ENCODE assay signal across 8 mouse cellular contexts in genomic region chr2:25255284-25255779, GRCm38 (mm10). TPM values are rescaled to one million over a fixed set of nuclear protein-coding genes. Genes with fewer than 3 reads are reported as not detected.
A peak's percentile ranks its signal among the peaks of the same experiment; 100 is the strongest.
DNase-seq lines count a peak whose midpoint lies in the region; ATAC-seq and TF ChIP-seq lines count a peak whose summit lies in the region.

TSS of gene Tmem203 (plus strand) at chr2:25255439.

- H3K27me3 ChIP-seq in cerebellum, adult 2 months (ENCODE audit: control insufficient read depth, insufficient read depth, low read length): no peaks in the 10 kb centered on the region
- H3K27me3 ChIP-seq in forebrain, postnatal 0 days (ENCODE audit: insufficient read depth, low read length): no peaks in the 10 kb centered on the region
- no peaks in the 10 kb centered on the region for H3K27me3 ChIP-seq in lung, postnatal 0 days (replicated peaks; ENCODE audit: insufficient read depth, low read length)

- TF ChIP-seq CTCF in cerebellum, adult 2 months (IDR thresholded peaks at IDR 0.05; ENCODE audit: borderline replicate concordance, insufficient read depth, low read depth, low read length): no peak
- TF ChIP-seq CTCF in forebrain, postnatal 0 days (IDR thresholded peaks at IDR 0.05; ENCODE audit: low read depth): no peak
- TF ChIP-seq CTCF in layer of hippocampus, adult 2 months (conservative IDR thresholded peaks at IDR 0.05): no peak
- TF ChIP-seq CTCF in lung, postnatal 0 days (IDR thresholded peaks at IDR 0.05): no peak

- peaks cover 16% of the 10 kb centered on the region; the same call in 1 of the 2 replicates for H3K36me3 ChIP-seq in forebrain, postnatal 0 days (ENCODE audit: insufficient read depth)
- peaks cover 4% of the 10 kb centered on the region for H3K36me3 ChIP-seq in lung, postnatal 0 days (ENCODE audit: insufficient read depth, low read length)

- DNase-seq in MN1 (ENCODE audit: low spot score): peak; percentile 87
- DNase-seq in cerebellum, adult 2 months: peak; percentile 87 to 91
- DNase-seq in forebrain, postnatal 0 days: peak; percentile 94
- DNase-seq in heart, postnatal 36 days: peak; percentile 90
- peak; percentile 86 to 87 for DNase-seq in layer of hippocampus, adult 2 months (ENCODE audit: low spot score in 2 of 2)
- peak; percentile 95 for DNase-seq in lung, postnatal 0 days (ENCODE audit: low spot score)
- DNase-seq in ovary, postnatal 10 days (ENCODE audit: low spot score): peak; percentile 70
- DNase-seq in thymus, postnatal 0 days (ENCODE audit: low spot score): peak; percentile 94

- peak within 1 kb of the TSS; percentile 98 for H3K4me2 ChIP-seq in forebrain, postnatal 0 days (ENCODE audit: low read depth)
- peak within 1 kb of the TSS; percentile 84 for H3K4me2 ChIP-seq in lung, postnatal 0 days (replicated peaks; ENCODE audit: low read depth, low read length)

- intact Hi-C loops in heart, postnatal 36 days (cut with DNase I): loop anchor here (1.0 to 2.0 kb wide), 4 partner anchors 17 to 77 kb away; partner anchors contain the start of genes Anapc2, Man1b1 and Ssna1

- WGBS in cerebellum, adult 2 months: under 1% methylated on average over 39 of the region's 39 CpGs
- 4% methylated on average over 39 of the region's 39 CpGs for WGBS in forebrain, postnatal 0 days
- WGBS in lung, postnatal 0 days: under 1% methylated on average over 39 of the region's 39 CpGs

- TF ChIP-seq POLR2A in cerebellum, adult 2 months (IDR thresholded peaks at IDR 0.05; ENCODE audit: borderline replicate concordance, insufficient read depth, low read length): peak; percentile 66; the same call in 1 of the 2 replicates

- H3K9ac ChIP-seq in forebrain, postnatal 0 days: peak within 1 kb of the TSS; percentile 92
- peak within 1 kb of the TSS; percentile 90 for H3K9ac ChIP-seq in lung, postnatal 0 days (replicated peaks; ENCODE audit: low read depth)

- peak; percentile 62 for TF ChIP-seq EP300 in lung, postnatal 0 days (IDR thresholded peaks at IDR 0.05)

- H3K9me3 ChIP-seq in forebrain, postnatal 0 days (ENCODE audit: low read length): no peaks in the 10 kb centered on the region
- H3K9me3 ChIP-seq in lung, postnatal 0 days (ENCODE audit: low read length): no peaks in the 10 kb centered on the region

- ATAC-seq in forebrain, postnatal 0 days: peak; percentile 95
- ATAC-seq in lung, postnatal 0 days: peak; percentile 95

- H3K4me1 ChIP-seq in cerebellum, adult 2 months (ENCODE audit: control insufficient read depth, insufficient read depth, low read length): no peaks in the 10 kb centered on the region; the same call in none of the 2 replicates
- peaks cover 10% of the 10 kb centered on the region; the same call in 1 of the 2 replicates for H3K4me1 ChIP-seq in forebrain, postnatal 0 days (ENCODE audit: insufficient read depth)
- peaks cover 11% of the 10 kb centered on the region for H3K4me1 ChIP-seq in lung, postnatal 0 days (ENCODE audit: insufficient read depth, low read depth, low read length)

- peak within 1 kb of the TSS; percentile 71 for H3K4me3 ChIP-seq in cerebellum, adult 2 months (replicated peaks; ENCODE audit: insufficient read depth, low read depth, low read length)
- H3K4me3 ChIP-seq in forebrain, postnatal 0 days (ENCODE audit: low read depth, low read length): peak within 1 kb of the TSS; percentile 94
- peak within 1 kb of the TSS; percentile 89 for H3K4me3 ChIP-seq in layer of hippocampus, adult 2 months
- peak within 1 kb of the TSS; percentile 98 for H3K4me3 ChIP-seq in lung, postnatal 0 days (ENCODE audit: low read depth, low read length)

- peak within 1 kb of the TSS; percentile 74 for H3K27ac ChIP-seq in cerebellum, adult 2 months (ENCODE audit: insufficient read depth, low read length)
- peak within 1 kb of the TSS; percentile 82 for H3K27ac ChIP-seq in forebrain, postnatal 0 days (ENCODE audit: low read depth, low read length)
- peak within 1 kb of the TSS; percentile 98 for H3K27ac ChIP-seq in layer of hippocampus, adult 2 months
- H3K27ac ChIP-seq in lung, postnatal 0 days (ENCODE audit: low read length): peak within 1 kb of the TSS; percentile 84

RNA-seq across cellular contexts. Expression of gene Tmem203, which starts in this region (rescaled TPM):
- 31.9 and 33.4 TPM in 2 replicates for polyA plus RNA-seq in cerebellum, adult 2 months (2012; rRNA removed)
- 29.2 and 42.5 TPM in 2 replicates for total RNA-seq in forebrain, postnatal 0 days (2014; rRNA removed)
- 22.7 and 27.7 TPM in 2 replicates for polyA plus RNA-seq in forebrain, postnatal 0 days (2015; fragmentation: Nextera tagmentation; extraction: Ambion mirVana)
- total RNA-seq in heart, postnatal 36 days (2021): 10 to 100 TPM; 13.4 to 15.1 TPM
- total RNA-seq in layer of hippocampus, adult 2 months (2021): 10 to 100 TPM; 35.1 to 35.8 TPM
- 43.2 and 44.9 TPM in 2 replicates for polyA plus RNA-seq in lung, postnatal 0 days (2015; fragmentation: Nextera tagmentation; extraction: Ambion mirVana)
- 43.1 and 47.4 TPM in 2 replicates for polyA plus RNA-seq in thymus, postnatal 0 days (2015; fragmentation: Nextera tagmentation; extraction: Ambion mirVana)

Comparison
In these comparisons a context has a peak if more than half of its experiments do, and no peak if none do; other contexts are left out.
1. Peak in every context shown above with its lines: DNase-seq, ATAC-seq, H3K4me3 ChIP-seq and H3K27ac ChIP-seq.